Mouse (Mus musculus): ENCODE measurements around the gene Edc4. TPM values are rescaled to one million over a fixed set of nuclear protein-coding genes. Genes with fewer than 3 reads are reported as not detected.

Edc4 gene
- polyA plus RNA-seq, 1 experiment from 2014 or later: 56.3 TPM

GRCm38 (mm10) chr8:105932525-105932924, 51.8 kb downstream of the Edc4 start:
- Histone ChIP-seq H3K27ac (replicated peaks) (no peak overlapping the region), H3K4me1 (peaks cover 13% of the 10 kb centered on the region), H3K4me2 (replicated peaks) (no peak overlapping the region), H3K36me3 (peaks cover 34% of the 10 kb centered on the region), H3K9ac (no peak overlapping the region), H3K27me3 (no peaks in the 10 kb centered on the region), H3K4me3 (replicated peaks) (no peak overlapping the region), H3K9me3 (replicated peaks) (no peaks in the 10 kb centered on the region)
- ATAC-seq (ENCODE audit: insufficient number of reproducible peaks, low FRiP score, low TSS enrichment, low read depth): no peak
- 91% methylated on average over 11 of the region's 11 CpGs for WGBS

GRCm38 (mm10) chr8:105933762-105934161, 53.1 kb downstream of the Edc4 start, which contains the start of gene Ctrl:
Ctrl (minus strand) TSS chr8:105933862.
- Histone ChIP-seq H3K9ac (no peak within 1 kb of the TSS), H3K9me3 (replicated peaks) (no peaks in the 10 kb centered on the region), H3K4me3 (replicated peaks) (no peak within 1 kb of the TSS), H3K27ac (replicated peaks) (no peak within 1 kb of the TSS), H3K4me2 (replicated peaks) (no peak within 1 kb of the TSS), H3K36me3 (peaks cover 34% of the 10 kb centered on the region), H3K27me3 (no peaks in the 10 kb centered on the region), H3K4me1 (peaks cover 20% of the 10 kb centered on the region)
- WGBS: 100% methylated on average over 2 of the region's 2 CpGs
- no peak for ATAC-seq (ENCODE audit: insufficient number of reproducible peaks, low FRiP score, low TSS enrichment, low read depth)

GRCm38 (mm10) chr8:105935105-105935504, 54.4 kb downstream of the Edc4 start:
- Histone ChIP-seq H3K36me3 (peaks cover 38% of the 10 kb centered on the region), H3K9ac (no peak overlapping the region), H3K27me3 (no peaks in the 10 kb centered on the region), H3K4me3 (replicated peaks) (no peak overlapping the region), H3K27ac (replicated peaks) (no peak overlapping the region), H3K4me1 (peaks cover 20% of the 10 kb centered on the region), H3K9me3 (replicated peaks) (no peaks in the 10 kb centered on the region), H3K4me2 (replicated peaks) (no peak overlapping the region)
- no peak for ATAC-seq (ENCODE audit: insufficient number of reproducible peaks, low FRiP score, low TSS enrichment, low read depth)
- WGBS: 66% methylated on average over 6 of the region's 6 CpGs

- 0 out of 2 replicates have a peak overlapping the region, but pooled peaks have one; percentile 83 for H3K27ac ChIP-seq (replicated peaks)
- 30% methylated on average over 7 of the region's 7 CpGs for WGBS
These were observed 55.4 kb downstream of the Edc4 start for GRCm38 (mm10) chr8:105935863-105936603.

GRCm38 (mm10) chr8:105936866-105937475, 56.3 kb downstream of the Edc4 start:
- Histone ChIP-seq H3K9ac (peak overlapping the region; percentile 71), H3K9me3 (replicated peaks) (no peaks in the 10 kb centered on the region), H3K4me3 (replicated peaks) (peak overlapping the region; percentile 87), H3K4me1 (peaks cover 17% of the 10 kb centered on the region), H3K36me3 (peaks cover 41% of the 10 kb centered on the region), H3K4me2 (replicated peaks) (peak overlapping the region; percentile 94), H3K27ac (replicated peaks) (peak overlapping the region; percentile 83), H3K27me3 (no peaks in the 10 kb centered on the region)
- WGBS: under 1% methylated on average over 30 of the region's 30 CpGs
- ATAC-seq (ENCODE audit: insufficient number of reproducible peaks, low FRiP score, low TSS enrichment, low read depth): peak; percentile 71

More at GRCm38 (mm10) chr8:105935863-105936603, 55.4 kb downstream of the Edc4 start:
- peaks cover 17% of the 10 kb centered on the region for H3K4me1 ChIP-seq
- H3K4me2 ChIP-seq (replicated peaks): peak overlapping the region; percentile 94
- no peak for ATAC-seq (ENCODE audit: insufficient number of reproducible peaks, low FRiP score, low TSS enrichment, low read depth)
- no peaks in the 10 kb centered on the region for H3K27me3 ChIP-seq
- H3K36me3 ChIP-seq: peaks cover 41% of the 10 kb centered on the region
- H3K9me3 ChIP-seq (replicated peaks): no peaks in the 10 kb centered on the region
- 0 out of 2 replicates have a peak overlapping the region, but pooled peaks have one; percentile 71 for H3K9ac ChIP-seq
- peak overlapping the region; percentile 87 for H3K4me3 ChIP-seq (replicated peaks)

- under 1% methylated on average over 33 of the region's 33 CpGs for WGBS
- Histone ChIP-seq H3K4me1 (peaks cover 17% of the 10 kb centered on the region), H3K9me3 (replicated peaks) (no peaks in the 10 kb centered on the region), H3K36me3 (peaks cover 41% of the 10 kb centered on the region), H3K9ac (peak overlapping the region; percentile 71), H3K4me3 (replicated peaks) (peak overlapping the region; percentile 87), H3K4me2 (replicated peaks) (peak overlapping the region; percentile 94), H3K27me3 (no peaks in the 10 kb centered on the region), H3K27ac (replicated peaks) (peak overlapping the region; percentile 83)
- peak; percentile 8; the same call in 1 of the 2 replicates for ATAC-seq (ENCODE audit: insufficient number of reproducible peaks, low FRiP score, low TSS enrichment, low read depth)
These were observed 57.0 kb downstream of the Edc4 start for GRCm38 (mm10) chr8:105937496-105938305.

GRCm38 (mm10) chr8:105938306-105938669, 57.6 kb downstream of the Edc4 start, which contains the start of gene Psmb10:
Psmb10 (minus strand) TSS chr8:105938444.
- Histone ChIP-seq H3K9me3 (replicated peaks) (no peaks in the 10 kb centered on the region), H3K9ac (peak within 1 kb of the TSS; percentile 71), H3K4me3 (replicated peaks) (peak within 1 kb of the TSS; percentile 87), H3K4me1 (peaks cover 17% of the 10 kb centered on the region), H3K36me3 (peaks cover 41% of the 10 kb centered on the region), H3K27ac (replicated peaks) (peak within 1 kb of the TSS; percentile 83), H3K4me2 (replicated peaks) (peak within 1 kb of the TSS; percentile 94), H3K27me3 (no peaks in the 10 kb centered on the region)
- ATAC-seq (ENCODE audit: insufficient number of reproducible peaks, low FRiP score, low TSS enrichment, low read depth): no peak
- 24% methylated on average over 4 of the region's 4 CpGs for WGBS

- Histone ChIP-seq H3K4me1 (peaks cover 6% of the 10 kb centered on the region), H3K27ac (replicated peaks) (no peak overlapping the region), H3K36me3 (peaks cover 70% of the 10 kb centered on the region), H3K9ac (no peak overlapping the region), H3K4me2 (replicated peaks) (no peak overlapping the region), H3K9me3 (replicated peaks) (no peaks in the 10 kb centered on the region), H3K27me3 (no peaks in the 10 kb centered on the region), H3K4me3 (replicated peaks) (no peak overlapping the region)
- no peak for ATAC-seq (ENCODE audit: insufficient number of reproducible peaks, low FRiP score, low TSS enrichment, low read depth)
- 90% methylated on average over 11 of the region's 11 CpGs for WGBS
These were observed 61.3 kb downstream of the Edc4 start for GRCm38 (mm10) chr8:105942026-105942425.

- Histone ChIP-seq H3K9ac (no peak overlapping the region), H3K36me3 (peaks cover 75% of the 10 kb centered on the region), H3K27me3 (no peaks in the 10 kb centered on the region), H3K27ac (replicated peaks) (no peak overlapping the region), H3K4me2 (replicated peaks) (no peak overlapping the region), H3K4me1 (peaks cover 6% of the 10 kb centered on the region), H3K9me3 (replicated peaks) (no peaks in the 10 kb centered on the region), H3K4me3 (replicated peaks) (no peak overlapping the region)
- WGBS: 90% methylated on average over 5 of the region's 5 CpGs
- ATAC-seq (ENCODE audit: insufficient number of reproducible peaks, low FRiP score, low TSS enrichment, low read depth): no peak
These were observed 61.9 kb downstream of the Edc4 start for GRCm38 (mm10) chr8:105942542-105942941.

- H3K4me3 ChIP-seq (replicated peaks): no peak within 1 kb of the TSS
- peaks cover 83% of the 10 kb centered on the region for H3K36me3 ChIP-seq
- no peak for ATAC-seq (ENCODE audit: insufficient number of reproducible peaks, low FRiP score, low TSS enrichment, low read depth)
- H3K27me3 ChIP-seq: no peaks in the 10 kb centered on the region
- H3K9me3 ChIP-seq (replicated peaks): no peaks in the 10 kb centered on the region
- peaks cover 2% of the 10 kb centered on the region for H3K4me1 ChIP-seq
- H3K27ac ChIP-seq (replicated peaks): no peak within 1 kb of the TSS
- H3K9ac ChIP-seq: no peak within 1 kb of the TSS
- WGBS: 79% methylated on average over 8 of the region's 8 CpGs
- no peak within 1 kb of the TSS for H3K4me2 ChIP-seq (replicated peaks)
These were observed 62.6 kb downstream of the Edc4 start, which contains the start of gene Lcat for GRCm38 (mm10) chr8:105943321-105943739. Lcat (minus strand) TSS chr8:105943382.
